Mouse (Mus musculus) kidney, adult 2 months (tissue): Measurements from ENCODE around the gene Eml1. TPM values are rescaled to one million over a fixed set of nuclear protein-coding genes. Genes with fewer than 3 reads are reported as not detected.

Experiments used
- DNase-seq: peaks from one replicate; pipeline ENCODE4 v3.0.0; 2021
- H3K27ac ChIP-seq: fragments of 200-500 bp; 2 replicates; pipeline ENCODE4 v1.5.1; 2012; ENCODE audit warnings: low read depth, low read length, control low read depth, inconsistent platforms; ENCODE audit not compliant: insufficient read depth
- H3K27me3 ChIP-seq: fragments of 200-500 bp; replicated peaks from 2 replicates; pipeline ENCODE4 v1.6.1; 2012; ENCODE audit warnings: mild to moderate bottlenecking, moderate library complexity, low read length, inconsistent platforms; ENCODE audit not compliant: control insufficient read depth, insufficient read depth
- H3K36me3 ChIP-seq: fragments of 200-500 bp; 2 replicates; pipeline ENCODE4 v1.6.1; 2012; ENCODE audit warnings: mild to moderate bottlenecking, moderate library complexity, low read length, inconsistent platforms; ENCODE audit not compliant: control insufficient read depth, insufficient read depth
- H3K4me1 ChIP-seq: fragments of 200-500 bp; 2 replicates; pipeline ENCODE4 v1.6.1; 2011; ENCODE audit warnings: low read length; ENCODE audit not compliant: control insufficient read depth, insufficient read depth
- H3K4me3 ChIP-seq: fragments of 200-500 bp; 2 replicates; pipeline ENCODE4 v1.5.1; 2011; ENCODE audit warnings: mild to moderate bottlenecking, low read depth, low read length, control low read depth; ENCODE audit not compliant: insufficient read depth
- CTCF ChIP-seq: fragments of 200-500 bp; conservative IDR thresholded peaks from 2 replicates; pipeline ENCODE4 v1.5.1; 2011; ENCODE audit warnings: low read depth, mild to moderate bottlenecking, control low read depth, low read length, moderate library complexity, mixed read lengths; ENCODE audit not compliant: insufficient read depth, insufficient read length
- POLR2A ChIP-seq: fragments of 200-500 bp; IDR thresholded peaks from one replicate; pipeline ENCODE4 v1.6.1; 2011; ENCODE audit warnings: low read depth, low read length, control low read depth
- WGBS: fragments of 180-500 bp; shearing (Covaris S2); methylation state at CpG from one replicate; pipeline ENCODE4 v1.1.7; 2018; 5-methylcytosine and 5-hydroxymethylcytosine counted together
- polyA plus RNA-seq: library from polyadenylated mRNA; depleted of rRNA; stranded (reverse); fragments of >200 nt; gene quantifications from 2 replicates; pipeline ENCODE4 v1.2.3, GENCODE M21; 2012

The Eml1 gene
- polyA plus RNA-seq, 1 experiment = 14.2 TPM

DNA sequence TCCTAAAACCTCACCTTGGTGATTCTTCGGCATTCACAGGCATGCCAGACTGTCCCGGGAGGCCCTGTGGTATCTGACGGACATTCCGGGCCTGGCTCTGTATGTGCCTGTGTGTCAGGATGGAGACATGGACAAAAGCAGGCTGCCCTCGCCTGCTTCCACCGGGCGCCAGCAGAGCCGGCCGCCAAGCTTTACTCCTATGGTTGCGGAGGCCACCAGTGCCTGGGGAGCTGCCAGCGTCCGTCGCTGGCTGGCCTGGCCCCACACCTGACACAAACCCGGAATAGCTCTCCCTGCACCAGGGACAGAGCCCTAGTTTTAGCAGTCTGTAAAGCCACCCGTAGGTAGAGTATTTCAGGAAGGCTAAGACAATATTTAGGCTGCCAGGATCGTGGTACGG is 1.5 kb downstream of the Eml1 start:
- Histone ChIP-seq H3K27ac (0 out of 2 replicates have a peak overlapping the region, but pooled peaks have one; percentile 20), H3K27me3 (no peaks in the 10 kb centered on the region), H3K4me3 (no peak overlapping the region), H3K4me1 (0 out of 2 replicates have a peak, but pooled peaks cover 6% of the 10 kb centered on the region), H3K36me3 (no peaks in the 10 kb centered on the region)
- TF ChIP-seq POLR2A = no peak
- TF ChIP-seq CTCF = no peak
- no peak for DNase-seq
- WGBS = 86% methylated on average over 17 of the region's 17 CpGs

DNA sequence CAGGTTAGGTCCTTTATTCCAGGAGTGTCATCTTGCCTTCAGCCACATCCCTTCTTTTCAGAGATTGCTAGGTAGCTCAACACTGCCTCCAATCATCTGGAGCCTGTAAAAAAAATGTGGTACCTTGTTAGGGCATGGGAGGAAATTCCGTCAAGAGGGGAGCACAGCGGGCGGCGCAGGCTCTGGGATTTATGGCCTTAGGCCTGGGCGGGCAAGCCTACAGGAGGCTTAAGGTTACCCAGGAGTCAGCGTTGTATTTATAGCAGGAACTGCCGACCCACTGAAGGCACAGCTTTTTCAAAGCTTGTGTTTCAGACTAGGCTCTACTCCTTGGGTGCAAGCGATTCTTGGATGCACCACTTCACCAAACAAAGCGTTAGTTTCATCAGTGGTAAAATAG is 2.9 kb downstream of the Eml1 start:
- Histone ChIP-seq H3K27me3 (no peaks in the 10 kb centered on the region), H3K27ac (0 out of 2 replicates have a peak overlapping the region, but pooled peaks have one; percentile 19), H3K36me3 (no peaks in the 10 kb centered on the region), H3K4me3 (no peak overlapping the region), H3K4me1 (no peaks in the 10 kb centered on the region)
- TF ChIP-seq CTCF (no peak), POLR2A (no peak)
- WGBS = 48% methylated on average over 9 of the region's 9 CpGs
- DNase-seq = peak; percentile 46

DNA sequence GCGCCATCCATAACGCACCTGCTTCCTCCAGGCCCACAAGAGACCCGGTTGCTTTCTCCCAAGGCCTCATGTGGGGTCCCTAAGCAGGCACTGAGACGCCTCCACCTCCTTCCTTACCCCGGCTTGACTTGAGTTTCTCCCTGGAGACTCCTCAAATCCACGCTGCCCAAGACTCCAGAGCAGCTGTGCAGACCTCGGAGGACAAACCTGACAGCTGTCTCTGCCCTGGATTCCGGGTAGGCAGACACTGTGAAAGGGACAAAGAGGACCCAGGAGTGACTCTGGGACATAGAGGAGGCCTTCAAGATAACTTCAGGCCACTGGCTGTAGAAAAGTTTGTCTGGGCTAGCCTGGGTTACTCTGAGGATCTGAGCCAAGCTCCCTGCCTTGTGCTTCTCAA is 3.9 kb downstream of the Eml1 start:
- no peaks in the 10 kb centered on the region for H3K36me3 ChIP-seq
- no peak overlapping the region for H3K4me3 ChIP-seq
- TF ChIP-seq CTCF = no peak
- no peak for TF ChIP-seq POLR2A
- DNase-seq = no peak
- no peaks in the 10 kb centered on the region for H3K27me3 ChIP-seq
- no peak overlapping the region for H3K27ac ChIP-seq
- no peaks in the 10 kb centered on the region for H3K4me1 ChIP-seq
- 81% methylated on average over 8 of the region's 8 CpGs for WGBS

DNA sequence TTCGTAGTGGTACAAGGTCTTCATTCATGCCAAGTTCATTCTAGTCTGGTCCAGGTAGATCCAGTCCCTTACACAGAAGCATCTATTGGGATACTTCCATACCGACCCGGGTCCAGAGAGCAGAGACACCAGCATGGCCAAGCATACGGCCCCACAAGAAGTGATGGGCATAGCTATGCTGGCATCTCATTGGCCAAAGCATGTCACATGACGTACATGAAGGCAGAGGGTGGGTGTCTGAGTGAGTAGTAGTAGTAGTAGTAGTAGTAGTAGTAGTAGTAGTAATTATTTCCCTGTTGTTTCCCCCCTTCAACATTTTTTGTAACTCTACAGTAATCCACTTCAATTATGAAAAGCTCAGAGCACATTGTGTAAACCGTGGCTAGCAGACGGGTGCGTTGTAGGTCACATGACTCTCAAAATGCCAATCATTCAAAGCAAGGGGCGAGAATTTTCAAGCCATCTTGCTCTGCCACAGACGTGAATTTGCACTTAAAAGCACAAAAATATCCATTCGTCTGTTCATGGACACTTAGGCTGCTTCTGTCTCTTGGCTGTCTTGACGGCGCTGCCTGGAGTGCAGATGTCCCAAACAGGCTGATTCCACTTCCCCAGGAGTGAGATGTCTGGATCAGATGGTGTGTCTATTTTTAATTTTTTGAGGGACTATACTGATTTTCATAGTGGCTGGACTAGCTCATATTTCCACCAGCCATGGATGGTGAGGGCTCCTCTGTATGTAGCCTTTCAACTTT is 7.8 kb downstream of the Eml1 start:
- TF ChIP-seq POLR2A (no peak), CTCF (no peak)
- 91% methylated on average over 13 of the region's 13 CpGs for WGBS
- no peaks in the 10 kb centered on the region for H3K27me3 ChIP-seq

DNA sequence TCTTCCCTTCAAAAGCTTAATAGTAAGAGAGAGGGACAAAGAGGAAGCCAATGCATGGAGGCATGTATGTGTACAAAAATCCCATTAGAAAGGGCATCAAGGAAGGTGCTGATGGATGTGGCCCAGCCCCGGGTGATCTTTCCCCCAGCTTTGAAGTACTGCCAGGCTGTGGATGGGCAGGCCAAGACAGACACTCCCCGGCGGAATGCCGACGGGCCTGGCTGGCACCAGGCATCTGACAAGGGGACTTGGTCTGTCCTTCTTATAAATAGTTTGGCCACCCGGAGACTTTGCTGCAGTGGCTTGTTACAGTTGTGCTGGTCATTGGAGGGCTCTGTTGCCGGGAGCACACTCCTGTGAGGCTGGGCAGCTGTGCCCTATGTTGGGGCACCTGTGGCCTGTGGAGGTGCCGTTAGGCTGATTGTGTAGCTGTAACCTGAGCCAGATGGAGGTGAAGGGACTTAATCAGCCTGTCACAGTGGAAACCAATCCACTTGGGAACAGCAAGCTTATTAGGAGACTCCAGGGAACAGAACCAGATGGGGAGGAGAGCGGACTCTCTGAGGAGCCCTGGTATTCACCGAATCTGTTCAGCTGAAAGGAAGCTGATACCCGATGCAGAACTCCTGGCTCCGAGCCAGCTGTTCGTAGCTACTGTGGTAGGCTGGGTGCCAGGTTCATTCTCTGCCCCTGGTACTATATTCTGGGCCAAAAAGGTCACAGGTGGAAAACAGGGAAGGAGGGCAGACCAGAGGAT is 15.9 kb downstream of the Eml1 start:
- no peak for DNase-seq
- no peak overlapping the region for H3K4me3 ChIP-seq
- TF ChIP-seq CTCF = no peak
- 43% methylated on average over 13 of the region's 13 CpGs for WGBS
- H3K27ac ChIP-seq = no peak overlapping the region
- H3K27me3 ChIP-seq = no peaks in the 10 kb centered on the region
- H3K4me1 ChIP-seq = no peaks in the 10 kb centered on the region
- no peaks in the 10 kb centered on the region for H3K36me3 ChIP-seq

More for the DNA sequence above, 7.8 kb downstream of the Eml1 start:
- Histone ChIP-seq H3K4me1 (no peaks in the 10 kb centered on the region), H3K4me3 (no peak overlapping the region), H3K36me3 (no peaks in the 10 kb centered on the region), H3K27ac (no peak overlapping the region)
- no peak for DNase-seq

DNA sequence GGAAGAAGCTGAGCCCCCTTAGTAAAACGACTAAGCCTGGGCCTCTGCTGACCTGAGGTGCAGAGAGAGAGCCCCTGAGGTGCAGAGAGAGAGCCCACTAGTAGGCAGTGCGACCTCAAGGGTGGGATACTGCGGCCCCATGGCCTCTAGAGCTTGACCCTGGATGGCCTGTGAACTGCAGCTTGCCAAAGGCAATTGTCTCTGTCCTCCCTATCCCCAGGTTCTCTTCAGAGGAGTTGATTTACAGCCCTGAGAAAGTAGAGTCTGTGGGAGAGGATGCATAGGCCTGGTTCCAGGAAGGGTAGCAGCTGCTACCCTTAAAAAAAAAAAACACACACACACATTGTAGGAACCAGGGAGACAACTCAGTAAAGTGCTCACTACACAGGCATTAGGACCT is 19.0 kb downstream of the Eml1 start:
- no peak for TF ChIP-seq CTCF
- DNase-seq = no peak
- 53% methylated on average over 3 of the region's 3 CpGs for WGBS

More for the DNA sequence above, 19.0 kb downstream of the Eml1 start:
- no peak overlapping the region for H3K4me3 ChIP-seq
- no peaks in the 10 kb centered on the region for H3K36me3 ChIP-seq
- H3K4me1 ChIP-seq = no peaks in the 10 kb centered on the region
- no peak overlapping the region for H3K27ac ChIP-seq
- no peaks in the 10 kb centered on the region for H3K27me3 ChIP-seq
